Mouse (Mus musculus) kidney, adult 2 months (tissue): Measurements from ENCODE around the gene Isy1.

Experiments
- CTCF ChIP-seq: fragments of 200-500 bp; conservative IDR thresholded peaks from 2 replicates; pipeline ENCODE4 v1.5.1; 2011; ENCODE audit warnings: low read depth, mild to moderate bottlenecking, control low read depth, low read length, moderate library complexity, mixed read lengths; ENCODE audit not compliant: insufficient read depth, insufficient read length
- POLR2A ChIP-seq: fragments of 200-500 bp; IDR thresholded peaks from one replicate; pipeline ENCODE4 v1.6.1; 2011; ENCODE audit warnings: low read depth, low read length, control low read depth

DNA sequence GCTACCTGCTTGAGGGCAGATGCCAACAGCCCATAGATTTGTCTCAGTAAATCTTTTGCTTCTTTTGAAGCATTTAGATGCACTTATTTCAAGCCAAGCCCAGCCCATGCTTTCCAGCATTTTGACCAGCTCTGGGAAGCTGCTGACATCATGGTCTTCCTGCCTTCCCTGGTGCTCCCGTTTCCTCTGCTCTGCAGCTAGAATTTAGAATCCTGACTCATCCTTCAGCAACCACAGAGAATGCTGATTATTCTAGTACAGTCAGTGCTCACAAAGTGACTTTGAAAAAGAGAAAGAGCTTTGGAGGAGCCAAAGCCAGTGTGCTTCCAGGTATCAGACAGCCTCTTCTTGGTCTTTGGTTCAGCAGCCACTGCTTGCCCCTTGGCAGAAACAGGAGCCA, 18.5 kb upstream of the Isy1 start:
- TF ChIP-seq POLR2A, result no peak
- TF ChIP-seq CTCF, result no peak
